Mouse (Mus musculus): ENCODE data around the gene Gm20388. TPM values are rescaled to one million over a fixed set of nuclear protein-coding genes. Genes with fewer than 3 reads are reported as not detected.

The Gm20388 gene
- polyA plus RNA-seq, 1 experiment from 2014 or later: 1.4 TPM

DNA sequence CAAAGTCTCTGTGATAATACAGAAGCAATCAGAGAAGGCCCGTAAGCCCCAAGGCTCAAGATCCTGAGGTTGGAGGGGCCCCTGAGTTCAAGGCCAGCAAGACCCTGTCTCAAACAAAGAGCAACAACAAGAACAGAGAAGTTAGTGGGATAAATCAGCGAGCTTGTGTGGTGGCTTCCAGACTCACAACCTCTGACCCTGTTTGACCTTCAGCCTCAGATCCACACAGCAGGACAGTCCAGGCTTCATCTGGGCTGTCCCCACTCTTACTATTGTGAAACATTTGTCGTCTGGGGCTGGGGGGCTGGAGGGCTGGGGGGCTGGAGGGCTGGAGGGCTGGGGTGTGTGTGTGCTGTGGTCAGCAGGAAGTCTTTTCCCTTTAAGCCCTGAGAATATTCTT lies 468.4 kb downstream of the Gm20388 start:
- Histone ChIP-seq H3K9ac (ENCODE audit: low read depth, low read length) (no peak overlapping the region), H3K4me1 (ENCODE audit: control insufficient read depth, low read depth, low read length) (peaks cover 50% of the 10 kb centered on the region)
- no peak for ATAC-seq (ENCODE audit: low read depth)

DNA sequence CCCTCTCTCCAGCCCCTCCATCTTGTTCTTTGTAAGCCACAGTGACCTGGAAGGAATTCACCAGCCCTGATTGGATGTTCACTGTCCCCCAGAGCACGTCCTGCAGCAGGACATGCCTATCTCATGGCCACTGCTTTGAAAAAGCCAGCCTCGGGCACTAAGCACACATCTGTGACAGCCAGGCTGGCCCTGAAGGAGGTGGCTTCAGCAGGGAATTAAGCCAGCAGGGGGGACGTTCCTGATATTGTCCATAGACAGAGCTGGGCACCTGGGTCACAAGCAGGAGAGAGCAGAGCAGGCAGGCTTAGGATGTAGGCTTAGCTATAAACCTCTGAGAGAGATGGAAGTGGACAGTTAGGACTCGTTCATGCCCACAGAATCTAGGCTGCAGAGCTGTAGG lies 471.2 kb downstream of the Gm20388 start:
- Histone ChIP-seq H3K27ac (ENCODE audit: low read length) (no peak overlapping the region), H3K4me1 (ENCODE audit: control insufficient read depth, low read depth, low read length) (peaks cover 28% of the 10 kb centered on the region), H3K9me3 (replicated peaks; ENCODE audit: control insufficient read depth, low read length) (no peaks in the 10 kb centered on the region), H3K9ac (ENCODE audit: low read depth, low read length) (no peak overlapping the region), H3K4me3 (ENCODE audit: low read depth, low read length) (no peak overlapping the region), H3K4me2 (ENCODE audit: low read depth, low read length) (no peak overlapping the region), H3K27me3 (ENCODE audit: control insufficient read depth, insufficient read depth, low read depth, low read length) (no peaks in the 10 kb centered on the region), H3K36me3 (ENCODE audit: control insufficient read depth, insufficient read depth) (no peaks in the 10 kb centered on the region)
- ATAC-seq (ENCODE audit: low read depth): no peak
- WGBS (ENCODE audit: insufficient replicate concordance): 51% methylated on average over 4 of the region's 4 CpGs

More for the DNA sequence above, 468.4 kb downstream of the Gm20388 start:
- Histone ChIP-seq H3K36me3 (ENCODE audit: control insufficient read depth, insufficient read depth) (no peaks in the 10 kb centered on the region), H3K9me3 (replicated peaks; ENCODE audit: control insufficient read depth, low read length) (no peaks in the 10 kb centered on the region), H3K4me2 (ENCODE audit: low read depth, low read length) (no peak overlapping the region), H3K27ac (ENCODE audit: low read length) (0 out of 2 replicates have a peak overlapping the region, but pooled peaks have one; percentile 2), H3K27me3 (ENCODE audit: control insufficient read depth, insufficient read depth, low read depth, low read length) (no peaks in the 10 kb centered on the region), H3K4me3 (ENCODE audit: low read depth, low read length) (no peak overlapping the region)
- WGBS (ENCODE audit: insufficient replicate concordance): 50% methylated on average over 3 of the region's 3 CpGs

DNA sequence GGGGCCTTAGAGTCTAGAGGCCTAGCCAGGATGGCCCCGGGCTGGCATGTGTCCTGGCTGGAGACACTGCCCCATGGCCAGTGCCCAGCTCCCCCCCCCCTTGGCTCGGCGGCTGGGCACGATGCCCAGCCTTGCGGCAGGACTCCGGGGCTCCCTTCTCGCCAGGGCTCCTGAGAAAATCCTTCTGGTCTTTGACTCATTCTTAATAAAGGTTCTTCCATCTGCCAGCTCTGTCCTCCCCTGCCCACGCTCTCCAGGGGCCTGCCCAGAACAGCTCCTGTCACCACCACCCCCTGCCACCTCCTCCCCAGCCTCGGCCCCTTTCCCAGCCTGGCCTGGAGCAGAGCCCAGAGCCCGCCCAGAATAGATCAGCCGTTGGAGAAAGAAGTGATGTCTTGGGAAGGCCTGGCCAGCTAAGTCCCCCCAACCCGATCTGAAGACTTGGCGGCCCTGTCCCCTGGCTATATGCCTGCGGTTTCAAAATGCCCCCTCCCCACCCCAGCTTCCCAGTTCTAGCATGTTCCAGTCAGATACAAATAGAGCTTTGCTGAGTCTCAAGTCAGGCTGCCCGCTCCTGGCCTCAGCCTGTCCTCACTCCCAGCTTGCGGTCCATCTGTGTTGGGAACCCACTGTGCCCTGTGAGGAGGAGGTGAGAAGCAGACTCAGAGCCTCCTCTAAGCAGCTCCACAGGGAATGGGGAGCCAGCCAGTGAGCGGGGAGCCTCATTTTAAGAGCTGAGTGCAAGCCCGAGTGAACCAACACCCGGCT lies 472.0 kb downstream of the Gm20388 start:
- no peak overlapping the region for H3K9ac ChIP-seq (ENCODE audit: low read depth, low read length)
- H3K4me2 ChIP-seq (ENCODE audit: low read depth, low read length): no peak overlapping the region
- no peaks in the 10 kb centered on the region for H3K36me3 ChIP-seq (ENCODE audit: control insufficient read depth, insufficient read depth)
- no peaks in the 10 kb centered on the region for H3K27me3 ChIP-seq (ENCODE audit: control insufficient read depth, insufficient read depth, low read depth, low read length)
- H3K9me3 ChIP-seq (replicated peaks; ENCODE audit: control insufficient read depth, low read length): no peaks in the 10 kb centered on the region
- H3K4me3 ChIP-seq (ENCODE audit: low read depth, low read length): no peak overlapping the region
- ATAC-seq (ENCODE audit: low read depth): no peak
- peaks cover 21% of the 10 kb centered on the region for H3K4me1 ChIP-seq (ENCODE audit: control insufficient read depth, low read depth, low read length)
- 71% methylated on average over 19 of the region's 19 CpGs for WGBS (ENCODE audit: insufficient replicate concordance)
- H3K27ac ChIP-seq (ENCODE audit: low read length): no peak overlapping the region

DNA sequence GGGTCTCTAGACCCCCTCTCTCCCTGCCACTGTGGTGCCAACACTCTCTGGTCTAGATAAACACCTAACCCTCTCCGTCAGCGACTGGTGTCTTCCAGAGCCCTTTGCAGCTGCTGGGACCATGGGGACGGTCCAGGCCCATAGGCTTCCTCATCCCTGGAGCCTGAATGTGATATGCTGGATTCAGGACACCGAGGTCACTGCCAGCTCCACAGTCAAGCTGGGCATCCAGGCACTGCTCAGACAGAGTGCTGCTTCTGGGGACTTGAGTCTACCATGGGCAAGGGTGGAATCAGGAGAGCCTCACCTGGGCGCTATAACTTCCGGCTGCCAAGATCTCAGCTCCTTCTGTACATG lies 472.5 kb downstream of the Gm20388 start:
- WGBS (ENCODE audit: insufficient replicate concordance): 77% methylated on average over 6 of the region's 6 CpGs
- ATAC-seq (ENCODE audit: low read depth): no peak
- H3K27me3 ChIP-seq (ENCODE audit: control insufficient read depth, insufficient read depth, low read depth, low read length): no peaks in the 10 kb centered on the region
- H3K4me2 ChIP-seq (ENCODE audit: low read depth, low read length): no peak overlapping the region
- no peak overlapping the region for H3K4me3 ChIP-seq (ENCODE audit: low read depth, low read length)
- no peaks in the 10 kb centered on the region for H3K36me3 ChIP-seq (ENCODE audit: control insufficient read depth, insufficient read depth)
- no peaks in the 10 kb centered on the region for H3K9me3 ChIP-seq (replicated peaks; ENCODE audit: control insufficient read depth, low read length)
- H3K9ac ChIP-seq (ENCODE audit: low read depth, low read length): no peak overlapping the region
- peaks cover 15% of the 10 kb centered on the region for H3K4me1 ChIP-seq (ENCODE audit: control insufficient read depth, low read depth, low read length)
- H3K27ac ChIP-seq (ENCODE audit: low read length): no peak overlapping the region

DNA sequence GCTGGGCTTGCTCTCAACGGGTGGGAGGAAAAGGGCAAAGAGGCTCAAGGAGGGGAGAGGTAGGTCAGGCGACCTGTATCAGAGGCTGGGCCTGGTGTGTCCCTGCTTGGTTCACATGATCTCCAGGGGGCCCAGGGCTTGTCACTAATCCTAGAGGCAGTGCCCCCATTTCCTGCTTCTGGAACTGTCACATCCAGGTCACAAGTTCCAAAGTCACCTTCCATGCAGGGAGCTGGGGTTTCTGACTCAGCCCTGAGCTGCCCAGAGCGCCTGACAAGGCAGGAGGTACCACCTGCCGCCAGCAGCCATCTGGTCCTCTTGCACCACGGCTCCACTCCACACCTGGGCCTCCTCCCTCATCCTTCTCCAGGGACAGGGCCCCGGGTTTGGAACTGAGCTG lies 473.1 kb downstream of the Gm20388 start:
- Histone ChIP-seq H3K4me2 (ENCODE audit: low read depth, low read length) (no peak overlapping the region), H3K9me3 (replicated peaks; ENCODE audit: control insufficient read depth, low read length) (no peaks in the 10 kb centered on the region), H3K4me1 (ENCODE audit: control insufficient read depth, low read depth, low read length) (peaks cover 10% of the 10 kb centered on the region), H3K4me3 (ENCODE audit: low read depth, low read length) (no peak overlapping the region), H3K36me3 (ENCODE audit: control insufficient read depth, insufficient read depth) (no peaks in the 10 kb centered on the region), H3K9ac (ENCODE audit: low read depth, low read length) (no peak overlapping the region), H3K27me3 (ENCODE audit: control insufficient read depth, insufficient read depth, low read depth, low read length) (no peaks in the 10 kb centered on the region), H3K27ac (ENCODE audit: low read length) (no peak overlapping the region)
- ATAC-seq (ENCODE audit: low read depth): no peak
- WGBS (ENCODE audit: insufficient replicate concordance): 51% methylated on average over 6 of the region's 6 CpGs

DNA sequence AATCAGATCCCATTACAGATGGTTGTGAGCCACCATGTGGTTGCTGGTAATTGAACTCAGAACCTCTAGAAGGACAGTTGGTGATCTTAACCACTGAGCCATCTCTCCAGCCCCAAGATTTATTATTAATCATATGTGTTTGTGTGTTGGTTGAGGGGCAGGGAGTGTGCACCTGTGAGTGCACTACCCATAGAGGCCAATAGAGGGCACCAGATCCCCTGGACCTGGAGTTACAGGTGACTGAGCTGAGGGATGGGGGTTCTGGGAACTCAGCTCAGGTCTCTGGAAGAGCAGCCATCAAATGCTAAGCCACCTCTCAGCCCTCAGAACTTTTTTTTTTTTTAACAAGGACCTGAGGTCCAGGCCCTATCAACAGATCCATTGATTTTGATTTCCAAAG lies 474.1 kb downstream of the Gm20388 start:
- no peak for ATAC-seq (ENCODE audit: low read depth)
- no peak overlapping the region for H3K4me2 ChIP-seq (ENCODE audit: low read depth, low read length)
- peaks cover 7% of the 10 kb centered on the region for H3K4me1 ChIP-seq (ENCODE audit: control insufficient read depth, low read depth, low read length)
- H3K36me3 ChIP-seq (ENCODE audit: control insufficient read depth, insufficient read depth): no peaks in the 10 kb centered on the region
- H3K27ac ChIP-seq (ENCODE audit: low read length): no peak overlapping the region
- H3K27me3 ChIP-seq (ENCODE audit: control insufficient read depth, insufficient read depth, low read depth, low read length): no peaks in the 10 kb centered on the region
- no peak overlapping the region for H3K4me3 ChIP-seq (ENCODE audit: low read depth, low read length)
- H3K9ac ChIP-seq (ENCODE audit: low read depth, low read length): no peak overlapping the region
- H3K9me3 ChIP-seq (replicated peaks; ENCODE audit: control insufficient read depth, low read length): no peaks in the 10 kb centered on the region

DNA sequence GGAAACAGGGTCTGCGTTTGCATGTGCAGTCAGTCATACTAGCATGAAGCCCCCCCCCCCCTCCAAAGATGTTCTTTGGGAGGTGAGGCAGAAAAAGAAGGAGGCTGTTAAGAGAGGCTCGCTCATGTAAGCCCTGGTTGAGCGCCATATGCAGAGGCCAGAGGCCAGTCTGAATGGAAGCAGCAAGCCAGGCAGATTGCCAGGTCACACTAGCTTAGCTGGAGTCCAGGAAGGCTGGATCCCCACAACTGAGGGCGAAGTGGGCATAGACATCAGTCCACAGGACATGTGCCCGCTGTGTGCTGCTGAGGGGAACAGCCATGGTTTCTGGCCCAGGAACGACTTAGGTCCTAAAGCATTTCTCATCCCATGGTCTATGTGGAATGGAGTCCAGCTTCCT lies 477.6 kb downstream of the Gm20388 start:
- 77% methylated on average over 6 of the region's 6 CpGs for WGBS (ENCODE audit: insufficient replicate concordance)
- Histone ChIP-seq H3K4me1 (ENCODE audit: control insufficient read depth, low read depth, low read length) (peaks cover 7% of the 10 kb centered on the region), H3K36me3 (ENCODE audit: control insufficient read depth, insufficient read depth) (no peaks in the 10 kb centered on the region), H3K4me3 (ENCODE audit: low read depth, low read length) (no peak overlapping the region), H3K27me3 (ENCODE audit: control insufficient read depth, insufficient read depth, low read depth, low read length) (no peaks in the 10 kb centered on the region), H3K27ac (ENCODE audit: low read length) (no peak overlapping the region), H3K4me2 (ENCODE audit: low read depth, low read length) (no peak overlapping the region), H3K9ac (ENCODE audit: low read depth, low read length) (no peak overlapping the region), H3K9me3 (replicated peaks; ENCODE audit: control insufficient read depth, low read length) (no peaks in the 10 kb centered on the region)
- no peak for ATAC-seq (ENCODE audit: low read depth)

DNA sequence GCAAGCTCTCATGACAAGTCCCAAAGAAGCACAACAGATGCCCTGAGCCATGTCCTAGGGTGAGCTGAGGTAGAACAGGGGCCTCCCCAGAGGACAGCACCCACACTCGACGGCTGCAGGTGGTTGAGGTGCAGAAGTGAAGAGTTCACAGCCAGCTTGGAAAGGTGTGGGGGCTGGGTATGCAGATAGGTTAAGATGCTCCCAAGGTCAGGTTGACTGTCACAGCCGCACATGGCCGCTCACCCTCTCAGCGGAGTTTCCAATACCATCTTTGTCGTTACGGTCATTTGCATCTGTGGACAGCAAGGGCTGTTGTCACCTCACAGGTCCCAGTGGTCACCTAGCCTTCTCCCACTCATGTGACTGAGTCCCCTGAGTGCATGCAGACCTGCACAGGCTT lies 480.0 kb downstream of the Gm20388 start:
- Histone ChIP-seq H3K27me3 (ENCODE audit: control insufficient read depth, insufficient read depth, low read depth, low read length) (no peaks in the 10 kb centered on the region), H3K4me1 (ENCODE audit: control insufficient read depth, low read depth, low read length) (peaks cover 7% of the 10 kb centered on the region), H3K36me3 (ENCODE audit: control insufficient read depth, insufficient read depth) (no peaks in the 10 kb centered on the region), H3K9me3 (replicated peaks; ENCODE audit: control insufficient read depth, low read length) (no peaks in the 10 kb centered on the region), H3K27ac (ENCODE audit: low read length) (no peak overlapping the region), H3K4me3 (ENCODE audit: low read depth, low read length) (no peak overlapping the region), H3K9ac (ENCODE audit: low read depth, low read length) (no peak overlapping the region), H3K4me2 (ENCODE audit: low read depth, low read length) (no peak overlapping the region)
- no peak for ATAC-seq (ENCODE audit: low read depth)
- WGBS (ENCODE audit: insufficient replicate concordance): 86% methylated on average over 7 of the region's 7 CpGs

DNA sequence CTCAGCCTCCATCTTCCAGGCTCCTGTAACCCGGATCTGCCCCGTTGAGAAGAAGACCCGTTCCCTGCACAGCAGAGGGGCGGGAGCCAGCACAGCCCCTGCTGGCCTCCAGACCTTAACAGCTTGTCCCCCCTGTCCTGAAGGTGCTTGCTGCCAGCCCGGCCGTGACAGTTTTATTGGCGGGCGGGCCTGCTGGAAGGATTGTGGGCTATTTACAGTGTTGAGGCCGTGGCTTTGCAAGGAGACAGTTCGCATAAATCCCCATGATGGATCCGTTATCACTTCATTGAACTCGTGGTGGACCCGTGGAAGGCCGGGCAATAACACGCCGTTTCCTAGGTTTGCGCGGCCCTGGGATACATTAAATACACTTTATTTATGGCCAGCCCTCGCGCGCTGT lies 481.2 kb downstream of the Gm20388 start:
- no peak overlapping the region for H3K27ac ChIP-seq (ENCODE audit: low read length)
- 75% methylated on average over 21 of the region's 21 CpGs for WGBS (ENCODE audit: insufficient replicate concordance)
- H3K9me3 ChIP-seq (replicated peaks; ENCODE audit: control insufficient read depth, low read length): no peaks in the 10 kb centered on the region; the same call in 1 of the 2 replicates
- H3K4me2 ChIP-seq (ENCODE audit: low read depth, low read length): no peak overlapping the region
- ATAC-seq (ENCODE audit: low read depth): no peak
- H3K4me3 ChIP-seq (ENCODE audit: low read depth, low read length): no peak overlapping the region
- H3K27me3 ChIP-seq (ENCODE audit: control insufficient read depth, insufficient read depth, low read depth, low read length): no peaks in the 10 kb centered on the region
- no peaks in the 10 kb centered on the region for H3K36me3 ChIP-seq (ENCODE audit: control insufficient read depth, insufficient read depth)
- no peak overlapping the region for H3K9ac ChIP-seq (ENCODE audit: low read depth, low read length)
- peaks cover under 1% of the 10 kb centered on the region; the same call in 1 of the 2 replicates for H3K4me1 ChIP-seq (ENCODE audit: control insufficient read depth, low read depth, low read length)

All from liver, embryonic 16.5 days (tissue).